Mouse (Mus musculus) adrenal gland, postnatal 4 days (tissue): ENCODE measurements at regions not wholly inside any gene's neighbourhood (a gene's known extent, or its start where the extent isn't known, plus 50 kb on each side); places are given as distances from the start of the nearest gene placed in this dataset. TPM values are rescaled to one million over a fixed set of nuclear protein-coding genes. Genes with fewer than 3 reads are reported as not detected.

Source experiments
- DNase-seq, 2 experiments: peaks; one replicate each; pipeline ENCODE4 v3.0.0; 2021 to 2022; ENCODE audit warnings: low spot score in 2 of 2, mixed read lengths in 2 of 2
- microRNA-seq: library from miRNA; unstranded; fragments of <30 nt; microRNA quantifications from one replicate; pipeline ENCODE4 v1.2.0, GENCODE M21; 2021

DNA sequence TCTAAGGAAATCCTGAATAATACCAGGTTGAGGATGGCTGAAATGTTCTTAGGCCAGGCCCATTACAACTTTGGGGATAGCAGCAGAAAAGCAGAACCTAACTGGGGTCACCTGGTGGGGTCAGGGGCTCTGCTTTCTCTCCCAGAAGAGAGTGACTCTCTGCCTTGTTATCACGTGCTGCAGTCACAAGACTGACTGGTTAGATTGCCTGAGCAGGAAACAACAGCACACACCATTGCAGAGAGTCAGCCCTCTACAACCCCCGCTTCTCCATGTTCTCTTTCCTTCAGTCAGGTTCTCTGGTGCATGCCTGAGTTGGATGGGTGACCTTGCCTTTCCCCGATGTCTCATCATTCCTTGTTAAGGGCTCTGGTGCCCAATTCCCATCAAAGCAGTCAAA, 91.2 kb upstream of the Hsd17b12 start:
- no peak for DNase-seq

DNA sequence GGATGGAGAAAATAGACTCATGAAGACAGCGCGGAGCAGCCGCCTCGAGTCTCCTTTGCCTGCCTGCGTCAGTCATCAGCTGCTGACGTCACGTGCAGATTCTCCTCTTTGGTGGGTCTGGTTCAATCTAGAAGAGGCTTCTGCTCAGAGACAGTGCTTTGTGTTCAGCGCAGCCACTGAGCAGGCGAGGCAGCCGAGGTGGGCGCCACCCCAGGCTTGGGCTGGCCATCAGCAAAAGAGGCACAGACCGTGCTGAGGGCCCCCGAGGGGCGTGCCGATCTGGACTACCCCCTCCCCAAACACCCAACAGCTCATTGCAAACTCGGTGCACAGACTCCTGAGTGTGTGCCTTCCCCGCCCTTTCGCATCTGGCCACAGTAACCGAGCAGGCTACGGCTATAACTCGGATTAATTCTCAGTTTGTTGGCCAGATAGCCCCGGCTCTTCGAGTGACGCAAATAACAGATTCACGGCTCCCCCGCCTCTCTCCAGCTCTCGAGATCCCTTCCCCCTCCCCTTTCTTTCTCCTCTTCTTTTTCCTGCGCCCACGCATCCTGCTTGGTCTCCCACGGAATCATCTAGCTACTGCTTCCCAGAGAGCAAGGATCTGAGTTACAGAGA, 89.2 kb upstream of the Hsd17b12 start:
- DNase-seq = no peak

DNA sequence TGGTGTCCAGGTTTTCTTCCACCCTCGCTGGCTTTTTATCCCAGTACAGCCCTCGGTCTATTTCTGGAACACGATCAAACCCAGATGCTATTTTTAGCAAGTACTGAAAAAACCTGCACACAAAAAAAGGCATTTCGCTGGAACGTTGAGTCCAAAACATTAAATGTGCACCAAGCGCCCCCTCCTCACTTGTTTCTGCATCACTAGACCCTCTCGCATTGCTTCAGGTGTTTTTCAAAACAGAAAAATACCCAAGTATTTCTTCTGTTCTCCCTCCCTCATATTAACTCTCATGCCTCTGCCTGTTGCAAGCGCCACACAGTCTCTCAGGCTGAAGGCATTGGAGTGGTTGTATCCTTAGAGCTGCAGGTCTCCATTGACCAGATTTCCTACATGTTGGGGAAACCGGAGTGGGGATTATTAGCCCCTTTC, 88.4 kb upstream of the Hsd17b12 start:
- no peak for DNase-seq

DNA sequence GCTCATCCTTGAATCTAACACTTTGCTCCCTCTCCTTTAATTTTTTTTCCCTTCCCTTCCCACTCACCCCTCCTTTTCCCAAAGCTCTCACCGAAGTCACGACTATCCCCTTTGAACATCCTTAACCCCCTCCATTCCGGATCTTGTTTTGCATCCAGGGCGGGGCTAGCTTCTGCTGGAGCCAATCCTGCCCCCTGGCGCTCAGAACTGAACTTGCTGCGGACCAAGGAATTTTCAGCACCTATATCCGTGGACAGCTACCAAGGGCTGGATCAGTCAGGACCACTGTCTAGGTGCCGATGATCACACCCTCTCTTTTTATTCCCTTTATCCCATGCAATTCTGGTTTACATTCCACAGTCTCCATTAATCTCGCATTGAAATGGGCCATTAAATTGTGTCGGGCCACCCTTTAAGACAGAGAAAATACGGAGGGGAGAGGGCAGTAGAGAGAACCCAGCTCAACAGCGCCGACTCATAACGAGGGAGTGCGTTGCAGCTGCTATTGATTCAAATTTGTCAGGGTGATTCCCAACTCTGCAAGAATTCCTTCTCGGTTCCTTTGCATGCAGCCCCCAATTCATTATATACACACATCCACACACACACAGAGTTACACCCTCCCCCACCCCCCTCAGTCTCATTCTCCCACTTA, 87.7 kb upstream of the Hsd17b12 start:
- peak; percentile 52 to 61 for DNase-seq

DNA sequence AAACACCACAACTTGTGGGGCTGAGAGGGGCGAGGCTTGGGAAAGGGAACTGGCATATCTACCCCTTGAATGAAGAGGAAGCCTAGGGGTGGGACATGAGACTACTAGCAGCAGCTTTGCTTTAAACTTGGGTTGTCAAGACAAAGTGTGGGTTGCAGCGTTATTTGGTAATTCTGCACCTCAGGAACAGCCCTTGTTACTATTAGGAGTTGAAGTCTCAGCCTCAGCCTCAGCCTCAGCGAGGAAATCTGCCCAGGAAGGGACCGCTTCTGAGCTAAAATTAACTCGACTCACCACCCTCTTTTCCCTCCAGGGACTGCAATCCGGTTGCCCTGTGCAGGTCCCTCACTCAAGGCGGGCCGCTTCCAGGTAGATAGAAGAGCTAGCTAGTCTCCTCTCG, 86.4 kb upstream of the Hsd17b12 start:
- no peak for DNase-seq

DNA sequence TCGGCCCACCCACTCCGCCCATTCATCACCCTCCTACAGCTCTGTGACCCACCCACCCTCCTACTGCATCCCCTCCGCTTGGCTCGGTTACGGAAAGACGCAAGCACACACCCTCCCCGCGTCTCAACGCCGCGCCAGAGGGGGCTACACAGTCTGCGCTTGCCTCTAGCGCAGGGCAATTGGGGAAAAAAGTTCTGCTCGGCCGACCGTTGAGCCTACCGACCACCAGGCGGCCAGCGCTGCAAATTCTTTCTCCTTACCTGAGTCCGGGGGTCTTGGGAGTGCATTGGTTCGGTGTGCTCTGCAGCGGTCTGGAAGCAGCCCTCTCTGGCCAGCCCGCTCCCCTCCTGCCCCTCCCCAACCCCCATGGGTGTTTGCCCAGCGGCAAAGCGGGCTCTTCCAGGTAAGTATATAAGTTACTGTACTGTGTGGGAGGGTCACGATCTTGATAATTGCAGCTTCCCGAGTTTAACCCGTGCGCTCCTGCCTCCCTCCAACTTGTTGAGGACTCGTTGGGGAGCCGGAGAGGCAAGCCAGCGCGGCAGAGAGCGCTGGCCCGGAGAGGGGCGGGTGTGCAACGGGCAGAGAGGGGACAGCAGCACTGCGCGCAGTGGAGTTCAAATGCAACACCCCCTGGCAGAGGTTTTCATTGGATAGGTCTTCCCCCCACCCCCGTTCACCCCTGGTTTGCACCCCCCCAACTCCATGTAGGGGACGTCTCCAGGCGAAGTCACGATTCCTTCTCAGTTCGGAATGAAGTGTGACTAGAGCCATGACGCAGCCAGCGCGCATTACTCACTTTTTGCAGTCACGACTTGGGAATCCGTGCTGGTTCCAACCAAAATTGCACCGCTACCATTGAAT, 85.5 kb upstream of the Hsd17b12 start:
- DNase-seq = no peak

DNA sequence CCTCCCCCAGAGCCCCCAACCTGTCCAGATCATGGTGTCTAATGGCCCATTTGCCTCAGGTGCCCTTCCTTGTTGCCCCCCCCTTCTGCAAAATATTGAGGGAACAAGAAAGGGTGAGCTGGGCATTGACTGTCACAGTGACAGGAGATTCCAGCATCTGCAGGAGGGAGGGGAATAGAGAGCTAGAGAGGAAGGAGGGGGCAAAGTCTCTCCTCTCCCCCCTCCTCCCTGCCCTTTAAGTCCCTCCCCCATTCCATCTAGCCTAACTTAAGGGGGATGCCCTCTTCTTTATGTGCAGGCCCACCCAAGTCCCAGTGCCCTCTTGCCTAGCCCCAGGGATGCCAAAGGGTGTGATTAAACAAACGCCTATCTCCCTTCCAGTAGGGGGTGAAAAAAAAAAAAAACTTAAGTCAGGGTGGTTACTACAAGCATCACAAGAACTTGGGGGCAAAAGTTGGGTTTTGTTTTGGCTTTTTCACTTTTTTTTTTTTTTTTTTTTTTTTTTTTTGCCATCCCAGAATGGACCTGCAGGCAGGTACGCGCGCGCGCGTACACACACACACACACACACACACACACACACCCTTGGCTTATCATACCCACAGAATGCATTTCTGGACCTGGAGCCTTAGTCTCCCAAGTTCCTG, 84.8 kb upstream of the Hsd17b12 start:
- no peak for DNase-seq

DNA sequence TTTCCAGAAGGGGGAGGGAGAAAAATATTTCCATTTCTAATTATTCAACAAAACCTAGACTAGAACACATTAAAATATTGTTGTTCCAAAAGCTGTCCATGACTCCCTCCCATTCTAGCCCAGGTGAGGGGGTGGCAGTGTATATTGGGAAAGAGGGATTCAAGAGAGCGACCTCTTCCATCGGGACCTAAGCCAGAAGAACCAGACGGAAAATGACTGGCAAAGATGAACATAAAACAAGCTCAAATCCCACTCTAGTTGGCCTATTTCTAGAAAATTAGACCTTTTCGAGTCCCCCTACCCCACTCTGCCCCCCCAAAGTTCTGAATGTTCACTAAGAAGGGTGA, 84.3 kb upstream of the Hsd17b12 start:
- no peak for DNase-seq

DNA sequence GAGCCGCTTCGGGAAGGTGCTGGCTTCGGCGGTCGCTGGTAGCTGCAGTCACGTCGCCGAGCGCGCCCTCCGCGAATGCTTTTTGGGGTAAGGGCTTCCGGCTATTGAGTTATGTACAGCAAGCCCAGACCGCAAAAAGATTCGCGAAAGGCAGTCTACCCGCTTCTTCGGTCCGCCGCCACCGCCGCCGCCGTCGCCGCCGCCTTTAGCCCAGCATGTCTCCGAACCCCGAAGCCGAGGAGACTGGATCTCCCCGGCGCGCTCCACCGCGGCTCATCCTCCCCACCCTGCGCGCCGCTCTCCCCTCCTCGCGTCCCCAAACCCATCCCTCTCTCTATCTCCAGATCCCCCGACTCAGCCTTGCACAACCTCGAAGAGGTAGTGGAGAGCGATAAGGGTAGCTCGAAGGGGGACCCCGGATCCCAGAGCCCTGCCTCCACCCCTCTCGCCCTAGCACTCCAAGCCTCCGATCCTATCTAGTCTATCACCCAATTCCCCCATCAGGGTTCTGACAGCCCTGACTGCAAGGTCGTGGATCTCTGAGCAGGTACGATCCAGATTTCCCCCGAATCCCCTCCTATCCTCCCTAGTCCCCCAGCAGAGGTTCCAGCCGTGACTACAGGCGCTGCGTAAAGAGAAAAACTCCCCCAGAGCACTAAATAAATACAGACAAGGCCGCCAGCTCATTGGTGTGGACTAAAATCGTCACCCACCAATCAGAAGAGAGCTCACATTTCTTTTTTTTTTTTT, 83.7 kb upstream of the Hsd17b12 start:
- DNase-seq = no peak

DNA sequence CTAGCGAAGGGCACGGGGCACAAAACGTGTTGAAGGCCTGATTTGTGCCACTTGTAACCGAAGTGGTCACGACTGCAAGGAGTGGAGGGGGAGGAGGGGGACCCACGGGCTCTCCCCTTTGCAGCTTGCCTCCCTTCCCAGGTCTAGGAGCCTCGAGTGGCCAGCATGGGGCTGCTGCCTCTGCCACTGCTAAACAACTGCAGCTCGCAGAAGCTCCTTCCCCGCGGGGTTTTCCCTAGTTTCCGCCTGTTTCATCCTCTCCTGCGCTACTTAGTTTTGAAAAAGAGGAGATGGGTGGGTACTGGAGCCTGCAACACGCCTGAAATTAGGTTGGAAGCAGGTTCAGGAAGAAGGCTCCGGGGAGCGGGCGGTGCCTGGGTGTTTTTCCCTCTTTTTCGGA, 82.6 kb upstream of the Hsd17b12 start:
- no peak for DNase-seq

DNA sequence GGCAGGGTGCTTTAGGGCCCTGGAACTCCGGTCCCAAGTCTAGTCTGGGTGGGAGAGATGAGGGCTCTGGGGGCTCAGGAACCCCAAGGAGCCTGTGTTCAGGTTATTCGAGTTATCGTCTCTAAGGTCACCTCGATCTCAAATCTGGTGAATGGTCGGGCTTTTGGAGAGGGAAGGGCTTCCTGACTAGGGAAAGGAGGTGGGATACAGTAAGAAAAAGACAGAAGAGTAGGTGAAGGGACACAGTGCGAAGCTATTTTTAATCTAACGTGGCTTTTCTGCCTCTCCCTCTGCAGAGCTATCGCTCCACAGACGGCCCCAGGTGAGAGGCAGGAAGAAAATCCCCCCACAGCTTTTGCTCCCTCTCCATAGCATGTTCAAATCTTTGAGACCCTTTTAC, 81.8 kb upstream of the Hsd17b12 start:
- no peak for DNase-seq

DNA sequence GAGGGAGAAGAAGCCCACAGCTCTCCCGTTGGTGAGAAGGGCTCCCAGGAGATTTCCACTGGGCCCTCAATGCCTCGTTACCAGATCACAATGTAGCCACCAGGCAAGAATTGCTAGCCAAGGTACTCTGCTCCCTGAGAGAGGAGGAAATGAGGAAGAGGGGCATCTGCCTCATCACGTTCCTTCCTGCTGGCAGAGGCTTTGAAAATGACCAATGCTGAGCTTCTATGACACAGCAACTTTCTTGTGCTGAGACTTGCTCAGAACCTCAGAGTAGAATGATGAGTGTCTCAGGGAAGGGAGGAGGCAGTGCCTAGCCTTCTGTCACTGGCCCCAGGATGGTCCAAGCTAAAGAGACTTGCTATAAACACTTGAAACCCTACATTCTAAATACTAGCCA, 78.7 kb upstream of the Hsd17b12 start:
- DNase-seq = no peak

DNA sequence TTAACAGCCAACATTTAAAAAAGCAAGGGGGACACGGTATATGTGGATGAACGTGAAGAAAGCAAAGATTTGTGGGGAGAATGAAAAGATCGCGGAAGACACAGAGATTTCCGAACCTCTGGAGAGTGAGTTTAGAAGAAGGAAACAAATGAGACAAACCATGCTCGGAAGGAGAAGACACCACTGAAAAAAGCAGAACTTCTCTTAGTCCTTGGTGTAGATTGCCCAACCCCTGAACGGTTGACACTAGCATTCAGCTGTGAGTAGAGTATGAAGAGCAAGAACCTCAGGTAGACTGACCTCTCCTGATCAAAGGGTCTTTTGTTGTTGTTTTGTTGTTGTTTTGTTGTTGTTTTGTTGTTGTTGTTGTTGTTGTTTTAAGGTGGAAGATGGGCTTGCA, 75.8 kb upstream of the Hsd17b12 start:
- no peak for DNase-seq

DNA sequence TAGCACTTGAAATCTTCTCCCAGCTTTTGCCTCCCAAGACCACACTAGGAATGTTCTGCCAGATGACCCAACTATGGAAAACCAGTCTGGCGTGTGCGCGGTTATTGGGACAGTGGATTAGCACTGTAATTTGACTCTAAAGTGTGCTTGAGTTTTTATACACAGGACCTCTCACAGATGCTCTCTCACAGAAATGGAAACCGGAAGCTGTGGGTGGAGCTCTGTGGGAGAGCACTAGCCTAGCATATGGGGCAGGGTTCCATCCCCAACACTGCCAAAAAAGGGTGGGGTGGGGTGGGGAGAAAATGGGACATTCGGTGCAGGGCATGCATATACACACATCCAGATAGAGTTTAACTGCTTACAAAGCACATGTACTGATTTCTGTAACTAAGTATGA, 61.7 kb upstream of the Hsd17b12 start:
- no peak for DNase-seq

DNA sequence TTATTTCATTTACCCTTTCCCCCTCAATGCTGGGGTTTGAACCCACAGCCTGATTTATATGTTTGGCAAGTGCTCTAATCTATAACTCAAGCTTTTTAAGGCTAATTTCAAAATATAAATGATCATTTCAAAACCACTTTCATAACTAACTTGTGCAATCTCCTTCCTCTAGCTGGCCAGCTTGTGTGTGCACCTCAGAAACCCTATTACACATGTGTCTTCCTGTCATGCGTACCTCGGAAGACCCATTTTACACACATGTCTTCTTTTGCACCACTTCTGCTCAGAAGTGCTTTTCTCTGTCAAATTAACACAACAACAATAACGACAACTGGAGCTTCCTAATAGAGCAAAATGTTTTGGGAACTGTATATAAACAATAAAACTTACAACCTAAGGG, 59.7 kb upstream of the Hsd17b12 start:
- DNase-seq = no peak

DNA sequence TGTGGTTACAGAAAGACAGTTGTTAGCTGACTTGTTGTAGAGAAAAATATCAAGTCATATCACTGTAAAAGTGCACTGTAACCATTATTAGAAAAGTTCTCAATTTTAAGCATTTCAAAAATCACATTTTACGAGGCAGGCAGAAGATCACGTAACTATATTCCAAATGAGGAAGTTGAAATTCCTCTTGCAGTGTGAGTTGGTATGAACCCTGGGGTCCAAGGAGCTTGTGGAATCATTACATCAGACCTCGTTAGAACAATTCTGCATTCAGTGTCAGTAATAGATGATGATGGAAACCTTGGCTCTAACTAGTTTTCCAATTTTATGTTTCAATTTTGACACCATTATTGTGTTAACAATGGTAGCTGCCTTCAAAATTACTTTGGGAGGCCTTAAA, 57.7 kb upstream of the Hsd17b12 start:
- DNase-seq = no peak

Small RNA genes in the stretch of these regions (microRNA-seq; reads per million reads assigned to microRNA genes)
- gene Mir129-2 (not detected), gene Mir129b (not detected)
